ENCODE assay signal across 17 mouse cellular contexts in the genomic region with DNA sequence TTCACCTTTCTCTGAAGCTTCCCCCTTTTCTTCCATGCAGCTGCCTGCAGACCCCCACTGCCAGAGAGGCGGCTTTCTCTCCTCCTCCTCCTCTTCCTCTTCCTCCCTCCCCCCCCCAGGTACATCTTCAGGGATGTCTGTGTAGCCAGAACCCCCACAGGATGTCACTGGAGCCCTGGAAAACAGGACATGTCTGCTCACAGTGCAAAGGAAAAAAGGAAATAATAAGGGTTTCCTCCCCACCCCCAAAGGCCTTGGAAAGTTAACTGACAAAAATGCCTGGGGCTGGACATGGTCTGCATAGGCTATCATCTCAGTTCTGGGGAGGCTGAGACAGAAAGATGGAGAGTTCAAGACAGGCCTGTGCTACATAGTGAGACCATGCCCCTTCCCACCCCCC. TPM values are rescaled to one million over a fixed set of nuclear protein-coding genes. Genes with fewer than 3 reads are reported as not detected.
"Had no signal": no experiment of that assay in that cellular context is flagged by ENCODE, and none has a peak within 500 bp of the region (broad histone marks: within the 10 kb centered on the region; RNA-seq: fewer than 3 reads in every experiment).

No protein-coding gene starts in this region.

- H3K36me3 ChIP-seq: midbrain, embryonic 10.5 days; midbrain, embryonic 12.5 days; neural tube, embryonic 13.5 days; neural tube, embryonic 15.5 days had no signal

- H3K27me3 ChIP-seq: midbrain, embryonic 12.5 days; neural tube, embryonic 13.5 days; neural tube, embryonic 15.5 days had no signal

- ATAC-seq: midbrain, embryonic 16.5 days had no signal

- H3K4me3 ChIP-seq: midbrain, embryonic 10.5 days; midbrain, embryonic 12.5 days; myocyte; neural tube, embryonic 13.5 days; neural tube, embryonic 15.5 days had no signal

- DNase-seq: lung, embryonic 14.5 days; lung, postnatal 10 days; lung, postnatal 4 days; midbrain, embryonic 14.5 days; right cerebral cortex, adult 18-20 months; right cerebral cortex, postnatal 25 days; right cerebral cortex, postnatal 4 days; spleen, adult 18-20 months; thymus, adult 18-20 months; thymus, postnatal 14 days; thymus, postnatal 36 days had no signal

- H3K9me3 ChIP-seq: midbrain, embryonic 10.5 days; midbrain, embryonic 12.5 days; neural tube, embryonic 15.5 days had no signal

- H3K27ac ChIP-seq: midbrain, embryonic 10.5 days; midbrain, embryonic 12.5 days; neural tube, embryonic 13.5 days; neural tube, embryonic 15.5 days had no signal

- H3K9ac ChIP-seq: lung, embryonic 14.5 days; midbrain, embryonic 12.5 days; neural tube, embryonic 13.5 days; neural tube, embryonic 15.5 days had no signal

- H3K4me2 ChIP-seq: lung, embryonic 14.5 days; midbrain, embryonic 12.5 days; neural tube, embryonic 13.5 days; neural tube, embryonic 15.5 days had no signal

RNA-seq across cellular contexts. Expression of a gene that starts 4.6 kb away (rescaled TPM):
- polyA plus RNA-seq: midbrain, embryonic 14.5 days; midbrain, embryonic 16.5 days had no signal

RNA-seq across cellular contexts. Expression of a gene that starts 22.0 kb away (rescaled TPM):
- polyA plus RNA-seq: myocyte had no signal

RNA-seq across cellular contexts. Expression of a gene that starts 29.8 kb away (rescaled TPM):
- polyA plus RNA-seq: myocyte had no signal

RNA-seq across cellular contexts. Expression of a gene that starts 34.0 kb away (rescaled TPM):
- polyA plus RNA-seq: myocyte had no signal
